Mouse (Mus musculus) ES-E14 (cell line): ENCODE results near the gene Dnaaf3. TPM values are rescaled to one million over a fixed set of nuclear protein-coding genes. Genes with fewer than 3 reads are reported as not detected.

Experiments
- DNase-seq: peaks from one replicate; pipeline ENCODE4 v3.0.0-alpha.2; 2013; ENCODE audit warnings: low read depth, low spot score
- H3K27ac ChIP-seq: 2 replicates; pipeline ENCODE4 v1.5.1; 2012; ENCODE audit warnings: low read depth, mild to moderate bottlenecking, low read length, moderate library complexity, mixed read lengths; ENCODE audit not compliant: poor library complexity, insufficient read depth, severe bottlenecking
- H3K36me3 ChIP-seq: 2 replicates; pipeline ENCODE4 v1.6.1; 2012; ENCODE audit warnings: mild to moderate bottlenecking, low read length, moderate library complexity, mixed read lengths; ENCODE audit not compliant: control insufficient read depth, poor library complexity, insufficient read depth, severe bottlenecking
- H3K4me1 ChIP-seq, 2 experiments: fragments of 150-350 bp in 1 of 2; sonication (generic) in 1 of 2; 2 replicates each; pipeline ENCODE4 v1.6.1; 2012; ENCODE audit warnings: low read length in 2 of 2, mild to moderate bottlenecking in 1 of 2, mixed read lengths in 1 of 2; ENCODE audit not compliant: control insufficient read depth in 2 of 2, insufficient read depth in 2 of 2, poor library complexity in 1 of 2
- H3K4me3 ChIP-seq, 2 experiments: fragments of 150-350 bp in 1 of 2; sonication (generic) in 1 of 2; 2 replicates each; pipeline ENCODE4 v1.5.1; 2012; ENCODE audit warnings: low read length in 2 of 2, low read depth in 1 of 2, mild to moderate bottlenecking in 1 of 2, mixed read lengths in 1 of 2; ENCODE audit not compliant: insufficient read depth in 1 of 2, poor library complexity in 1 of 2, severe bottlenecking in 1 of 2
- H3K9ac ChIP-seq: 2 replicates; pipeline ENCODE4 v1.6.1; 2012; ENCODE audit warnings: low read depth, mild to moderate bottlenecking, low read length, mixed read lengths; ENCODE audit not compliant: poor library complexity, insufficient read depth, severe bottlenecking
- H3K9me3 ChIP-seq: fragments of 150-350 bp; sonication (generic); 2 replicates; pipeline ENCODE4 v1.6.1; 2012; ENCODE audit warnings: low read depth, mild to moderate bottlenecking, low read length; ENCODE audit not compliant: control insufficient read depth, insufficient read depth
- CHD2 ChIP-seq: IDR thresholded peaks from 2 replicates; pipeline ENCODE4 v1.6.1; 2014; ENCODE audit warnings: mild to moderate bottlenecking, low read depth, low read length, inconsistent platforms
- HCFC1 ChIP-seq: IDR thresholded peaks from 2 replicates; pipeline ENCODE4 v1.6.1; 2012; ENCODE audit warnings: low read length, inconsistent platforms, borderline replicate concordance; ENCODE audit not compliant: insufficient read depth
- MAFK ChIP-seq: IDR thresholded peaks from 2 replicates; pipeline ENCODE4 v1.6.1; 2014; ENCODE audit warnings: mild to moderate bottlenecking, low read depth, low read length, inconsistent platforms; ENCODE audit not compliant: insufficient read depth
- ZC3H11A ChIP-seq: IDR thresholded peaks from 2 replicates; pipeline ENCODE4 v1.6.1; 2012; ENCODE audit warnings: low read depth, mild to moderate bottlenecking, inconsistent platforms, low read length, borderline replicate concordance
- ZNF384 ChIP-seq: IDR thresholded peaks from 2 replicates; pipeline ENCODE4 v1.6.1; 2012; ENCODE audit warnings: low read depth, low read length, inconsistent platforms
- in situ Hi-C, 2 experiments: fragments of 600-800 bp; cut with MboI; formaldehyde crosslinking; loops; one replicate each; pipeline ENCODE4 v1.15.1; 2025; ENCODE audit warnings: low sequenced_read_pairs in 2 of 2, inconsistent platforms in 1 of 2; ENCODE audit not compliant: unreplicated experiment in 2 of 2
- total RNA-seq: library from RNA; depleted of rRNA; stranded (reverse); fragments of 300-350 nt; gene quantifications from 2 replicates; pipeline ENCODE4 v1.2.3, GENCODE M21; 2012; rRNA removed

Dnaaf3 gene
- total RNA-seq, 1 experiment, result 3.1 TPM

- Histone ChIP-seq H3K27ac (peak overlapping the region; percentile 59; the same call in 1 of the 2 replicates), H3K9ac (peak overlapping the region; percentile 66; the same call in 1 of the 2 replicates), H3K36me3 (peaks cover 5% of the 10 kb centered on the region; the same call in 1 of the 2 replicates), H3K4me3 (peak overlapping the region; percentile 80 to 85), H3K9me3 (no peaks in the 10 kb centered on the region), H3K4me1 (peaks cover 1 to 5% of the 10 kb centered on the region in 2 experiments; a peak in 2 of 4 replicates)
- in situ Hi-C loops, result no loop called here
- DNase-seq, result peak; percentile 87
- 0 out of 2 replicates have a peak, but pooled peaks have one; percentile 16 for TF ChIP-seq HCFC1
- TF ChIP-seq ZC3H11A, result no peak
- no peak for TF ChIP-seq MAFK
- no peak for TF ChIP-seq ZNF384
- peak; percentile 59; the same call in 1 of the 2 replicates for TF ChIP-seq CHD2
Measured at GRCm38 (mm10) chr7:4478021-4478795, 54.0 kb downstream of the Dnaaf3 start.

- peak overlapping the region; percentile 14 to 37; a peak in 2 of 4 replicates for H3K4me3 ChIP-seq
- no peak for DNase-seq
- in situ Hi-C loops, result no loop called here
- no peak overlapping the region for H3K9ac ChIP-seq
- H3K36me3 ChIP-seq, result no peaks in the 10 kb centered on the region
- peaks cover 1 to 4% of the 10 kb centered on the region in 2 experiments; a peak in 1 of 4 replicates for H3K4me1 ChIP-seq
- H3K9me3 ChIP-seq, result no peaks in the 10 kb centered on the region
- no peak for TF ChIP-seq ZNF384
- TF ChIP-seq CHD2, result no peak
- TF ChIP-seq ZC3H11A, result no peak
- no peak for TF ChIP-seq MAFK
- no peak for TF ChIP-seq HCFC1
- H3K27ac ChIP-seq, result no peak overlapping the region
Measured at GRCm38 (mm10) chr7:4473940-4474339, 58.3 kb downstream of the Dnaaf3 start.

Other genes with a start within 250 kb of the Dnaaf3 start
- gene Ncr1, start 194.7 kb downstream of the Dnaaf3 start, total RNA-seq, result not detected in 2 replicates
- gene Gp6, start 134.7 kb downstream of the Dnaaf3 start, total RNA-seq, result not detected in 2 replicates
- gene Rdh13, start 86.8 kb downstream of the Dnaaf3 start, total RNA-seq, result 25.3 and 27.0 TPM in 2 replicates
- gene Eps8l1, start 71.8 kb downstream of the Dnaaf3 start, total RNA-seq, result 0.18 and 0.42 TPM in 2 replicates
- gene Ppp1r12c, start 30.8 kb downstream of the Dnaaf3 start, total RNA-seq, result 83.2 and 126 TPM in 2 replicates
- 6.3 and 8.4 TPM in 2 replicates for gene Tnnt1, start 16.1 kb downstream of the Dnaaf3 start, total RNA-seq
- 7.8 and 17.9 TPM in 2 replicates for gene Tnni3, start 8.2 kb downstream of the Dnaaf3 start, total RNA-seq
- gene Syt5, start 15.1 kb upstream of the Dnaaf3 start, total RNA-seq, result 3.0 and 8.7 TPM in 2 replicates
- gene Ptprh, start 71.6 kb upstream of the Dnaaf3 start, total RNA-seq, result 0.18 TPM in 1 of 2 replicates, not detected in the other
- gene Tmem86b, start 99.0 kb upstream of the Dnaaf3 start, total RNA-seq, result 8.1 and 8.6 TPM in 2 replicates
- gene Ppp6r1, start 126.6 kb upstream of the Dnaaf3 start, total RNA-seq, result 55.4 and 62.9 TPM in 2 replicates
- 56.6 and 61.2 TPM in 2 replicates for gene Hspbp1, start 152.6 kb upstream of the Dnaaf3 start, total RNA-seq
- 20.7 and 26.2 TPM in 2 replicates for gene Brsk1, start 158.2 kb upstream of the Dnaaf3 start, total RNA-seq
- 0.53 and 0.94 TPM in 2 replicates for gene Tmem150b, start 192.8 kb upstream of the Dnaaf3 start, total RNA-seq
- 68.4 and 121 TPM in 2 replicates for gene Kmt5c, start 207.7 kb upstream of the Dnaaf3 start, total RNA-seq
- gene Cox6b2, start 220.6 kb upstream of the Dnaaf3 start, total RNA-seq, result 46.4 and 130 TPM in 2 replicates
- 0.11 TPM in 1 of 2 replicates, not detected in the other for gene Fam71e2, start 238.8 kb upstream of the Dnaaf3 start, total RNA-seq